Mouse (Mus musculus) embryonic facial prominence, embryonic 12.5 days (tissue): Measurements from ENCODE around the gene Galntl6. TPM values are rescaled to one million over a fixed set of nuclear protein-coding genes. Genes with fewer than 3 reads are reported as not detected.

Experiments
- ATAC-seq: fragments of 200-750 bp; cut with Nextera tagmentation; 2 replicates; pipeline ENCODE4 v1.8.0; 2017; ENCODE audit not compliant: insufficient number of reproducible peaks, insufficient read depth, low FRiP score, low TSS enrichment
- H3K27ac ChIP-seq: fragments of 300-500 bp; sonication (generic); 2 replicates; pipeline ENCODE4 v1.5.1; 2016; ENCODE audit warnings: mild to moderate bottlenecking
- H3K27me3 ChIP-seq: fragments of 300-500 bp; sonication (generic); 2 replicates; pipeline ENCODE4 v1.6.1; 2016; ENCODE audit warnings: mild to moderate bottlenecking, moderate library complexity
- H3K36me3 ChIP-seq: fragments of 300-500 bp; sonication (generic); 2 replicates; pipeline ENCODE4 v1.6.1; 2016; ENCODE audit warnings: mild to moderate bottlenecking
- H3K4me1 ChIP-seq: fragments of 300-500 bp; sonication (generic); 2 replicates; pipeline ENCODE4 v1.6.1; 2016
- H3K4me2 ChIP-seq: fragments of 300-500 bp; sonication (generic); replicated peaks from 2 replicates; pipeline ENCODE4 v1.6.1; 2016; ENCODE audit warnings: mild to moderate bottlenecking, moderate library complexity
- H3K4me3 ChIP-seq: fragments of 300-500 bp; sonication (generic); 2 replicates; pipeline ENCODE4 v1.5.1; 2016; ENCODE audit warnings: mild to moderate bottlenecking
- H3K9ac ChIP-seq: fragments of 300-500 bp; sonication (generic); 2 replicates; pipeline ENCODE4 v1.6.1; 2016; ENCODE audit warnings: mild to moderate bottlenecking, moderate library complexity
- H3K9me3 ChIP-seq: fragments of 300-500 bp; sonication (generic); 2 replicates; pipeline ENCODE4 v1.6.1; 2016; ENCODE audit warnings: mild to moderate bottlenecking, moderate library complexity
- WGBS: fragments of 180-500 bp; shearing (Covaris S2); methylation state at CpG from one replicate; pipeline ENCODE4 v1.1.7; 2016; 5-methylcytosine and 5-hydroxymethylcytosine counted together
- polyA plus RNA-seq: library from polyadenylated mRNA; unstranded; fragments of >200 nt; fragmentation: Nextera tagmentation; extraction: Ambion mirVana; gene quantifications from 2 replicates; pipeline ENCODE4 v1.2.1, GENCODE M21; 2016

The Galntl6 gene
- polyA plus RNA-seq, 1 experiment from 2014 or later: 2.0 TPM

- Histone ChIP-seq H3K4me3 (no peak overlapping the region), H3K27me3 (no peaks in the 10 kb centered on the region), H3K36me3 (no peaks in the 10 kb centered on the region), H3K27ac (no peak overlapping the region), H3K9ac (no peak overlapping the region), H3K9me3 (no peaks in the 10 kb centered on the region), H3K4me1 (no peaks in the 10 kb centered on the region), H3K4me2 (no peak overlapping the region)
- no peak for ATAC-seq
Observed at GRCm38 (mm10) chr8:58824347-58824746, 88.1 kb downstream of the Galntl6 start.

- H3K4me1 ChIP-seq: no peaks in the 10 kb centered on the region
- ATAC-seq: no peak
- H3K4me2 ChIP-seq: no peak overlapping the region
- no peaks in the 10 kb centered on the region for H3K27me3 ChIP-seq
- H3K9me3 ChIP-seq: no peaks in the 10 kb centered on the region
- H3K27ac ChIP-seq: no peak overlapping the region
- H3K36me3 ChIP-seq: no peaks in the 10 kb centered on the region
- H3K4me3 ChIP-seq: no peak overlapping the region
- H3K9ac ChIP-seq: no peak overlapping the region
Observed at GRCm38 (mm10) chr8:58805190-58805589, 107.2 kb downstream of the Galntl6 start.

- no peaks in the 10 kb centered on the region for H3K9me3 ChIP-seq
- H3K27ac ChIP-seq: no peak overlapping the region
- H3K4me3 ChIP-seq: no peak overlapping the region
- no peak overlapping the region for H3K4me2 ChIP-seq
- H3K36me3 ChIP-seq: no peaks in the 10 kb centered on the region
- ATAC-seq: no peak
- H3K4me1 ChIP-seq: no peaks in the 10 kb centered on the region
- 66% methylated on average over 1 of the region's 1 CpGs for WGBS
- H3K27me3 ChIP-seq: no peaks in the 10 kb centered on the region
- H3K9ac ChIP-seq: no peak overlapping the region
Observed at GRCm38 (mm10) chr8:58801847-58802246, 110.6 kb downstream of the Galntl6 start.

- Histone ChIP-seq H3K4me2 (no peak overlapping the region), H3K36me3 (no peaks in the 10 kb centered on the region), H3K4me1 (no peaks in the 10 kb centered on the region), H3K27ac (no peak overlapping the region), H3K4me3 (no peak overlapping the region), H3K27me3 (no peaks in the 10 kb centered on the region), H3K9me3 (peaks cover 4% of the 10 kb centered on the region; the same call in 1 of the 2 replicates), H3K9ac (no peak overlapping the region)
- WGBS: 83% methylated on average over 2 of the region's 2 CpGs
- ATAC-seq: no peak
Observed at GRCm38 (mm10) chr8:58753769-58754168, 158.7 kb downstream of the Galntl6 start.

GRCm38 (mm10) chr8:58737963-58738362 is 174.5 kb downstream of the Galntl6 start:
- H3K4me1 ChIP-seq: no peaks in the 10 kb centered on the region
- H3K4me2 ChIP-seq: no peak overlapping the region
- WGBS: 94% methylated on average over 3 of the region's 3 CpGs
- H3K9me3 ChIP-seq: no peaks in the 10 kb centered on the region
- no peak overlapping the region for H3K27ac ChIP-seq
- ATAC-seq: no peak
- H3K4me3 ChIP-seq: no peak overlapping the region
- no peaks in the 10 kb centered on the region for H3K27me3 ChIP-seq
- no peaks in the 10 kb centered on the region for H3K36me3 ChIP-seq
- no peak overlapping the region for H3K9ac ChIP-seq

- H3K27ac ChIP-seq: no peak overlapping the region
- no peak for ATAC-seq
- H3K9ac ChIP-seq: no peak overlapping the region
- WGBS: 86% methylated on average over 3 of the region's 3 CpGs
- no peaks in the 10 kb centered on the region for H3K9me3 ChIP-seq
- H3K27me3 ChIP-seq: no peaks in the 10 kb centered on the region
- H3K4me1 ChIP-seq: no peaks in the 10 kb centered on the region
- H3K4me2 ChIP-seq: no peak overlapping the region
- no peaks in the 10 kb centered on the region for H3K36me3 ChIP-seq
- no peak overlapping the region for H3K4me3 ChIP-seq
Observed at GRCm38 (mm10) chr8:58691761-58692160, 220.7 kb downstream of the Galntl6 start.

GRCm38 (mm10) chr8:58677847-58678450 is 234.5 kb downstream of the Galntl6 start:
- no peak overlapping the region for H3K4me2 ChIP-seq
- H3K36me3 ChIP-seq: no peaks in the 10 kb centered on the region
- H3K4me1 ChIP-seq: no peaks in the 10 kb centered on the region
- WGBS: 36% methylated on average over 6 of the region's 6 CpGs
- no peak for ATAC-seq
- H3K9me3 ChIP-seq: no peaks in the 10 kb centered on the region
- H3K4me3 ChIP-seq: no peak overlapping the region
- H3K27me3 ChIP-seq: no peaks in the 10 kb centered on the region
- H3K9ac ChIP-seq: no peak overlapping the region
- H3K27ac ChIP-seq: no peak overlapping the region

- ATAC-seq: no peak
- H3K9ac ChIP-seq: no peak overlapping the region
- no peak overlapping the region for H3K4me2 ChIP-seq
- no peak overlapping the region for H3K4me3 ChIP-seq
- WGBS: 80% methylated on average over 2 of the region's 2 CpGs
- no peaks in the 10 kb centered on the region for H3K4me1 ChIP-seq
- H3K9me3 ChIP-seq: no peaks in the 10 kb centered on the region
- no peak overlapping the region for H3K27ac ChIP-seq
- no peaks in the 10 kb centered on the region for H3K27me3 ChIP-seq
- no peaks in the 10 kb centered on the region for H3K36me3 ChIP-seq
Observed at GRCm38 (mm10) chr8:58669075-58669474, 243.4 kb downstream of the Galntl6 start.

GRCm38 (mm10) chr8:58660019-58660418 is 252.4 kb downstream of the Galntl6 start:
- H3K9ac ChIP-seq: no peak overlapping the region
- no peak overlapping the region for H3K4me3 ChIP-seq
- H3K4me2 ChIP-seq: no peak overlapping the region
- no peaks in the 10 kb centered on the region for H3K9me3 ChIP-seq
- no peaks in the 10 kb centered on the region for H3K36me3 ChIP-seq
- no peak overlapping the region for H3K27ac ChIP-seq
- ATAC-seq: no peak
- no peaks in the 10 kb centered on the region for H3K27me3 ChIP-seq
- no peaks in the 10 kb centered on the region for H3K4me1 ChIP-seq

GRCm38 (mm10) chr8:58655631-58656030 is 256.8 kb downstream of the Galntl6 start:
- H3K27ac ChIP-seq: no peak overlapping the region
- no peaks in the 10 kb centered on the region for H3K4me1 ChIP-seq
- H3K4me3 ChIP-seq: no peak overlapping the region
- H3K27me3 ChIP-seq: no peaks in the 10 kb centered on the region
- no peaks in the 10 kb centered on the region for H3K36me3 ChIP-seq
- ATAC-seq: no peak
- no peaks in the 10 kb centered on the region for H3K9me3 ChIP-seq
- WGBS: 82% methylated on average over 4 of the region's 4 CpGs
- no peak overlapping the region for H3K4me2 ChIP-seq
- no peak overlapping the region for H3K9ac ChIP-seq

GRCm38 (mm10) chr8:58606451-58606850 is 306.0 kb downstream of the Galntl6 start:
- Histone ChIP-seq H3K36me3 (no peaks in the 10 kb centered on the region), H3K9ac (no peak overlapping the region), H3K27ac (no peak overlapping the region), H3K4me2 (no peak overlapping the region), H3K4me1 (no peaks in the 10 kb centered on the region), H3K9me3 (no peaks in the 10 kb centered on the region), H3K4me3 (no peak overlapping the region), H3K27me3 (no peaks in the 10 kb centered on the region)
- no peak for ATAC-seq
- WGBS: 32% methylated on average over 4 of the region's 4 CpGs

GRCm38 (mm10) chr8:58604751-58605150 is 307.7 kb downstream of the Galntl6 start:
- Histone ChIP-seq H3K4me3 (no peak overlapping the region), H3K27ac (no peak overlapping the region), H3K4me1 (no peaks in the 10 kb centered on the region), H3K27me3 (no peaks in the 10 kb centered on the region), H3K9ac (no peak overlapping the region), H3K4me2 (no peak overlapping the region), H3K36me3 (no peaks in the 10 kb centered on the region), H3K9me3 (no peaks in the 10 kb centered on the region)
- no peak for ATAC-seq
- WGBS: 74% methylated on average over 4 of the region's 4 CpGs

GRCm38 (mm10) chr8:58597834-58598233 is 314.6 kb downstream of the Galntl6 start:
- Histone ChIP-seq H3K27me3 (no peaks in the 10 kb centered on the region), H3K4me1 (no peaks in the 10 kb centered on the region), H3K4me3 (no peak overlapping the region), H3K4me2 (no peak overlapping the region), H3K36me3 (no peaks in the 10 kb centered on the region), H3K27ac (no peak overlapping the region), H3K9me3 (no peaks in the 10 kb centered on the region), H3K9ac (no peak overlapping the region)
- 80% methylated on average over 6 of the region's 6 CpGs for WGBS
- no peak for ATAC-seq
